Mouse (Mus musculus) kidney, embryonic 14.5 days (tissue): ENCODE results near the gene Wnt4. TPM values are rescaled to one million over a fixed set of nuclear protein-coding genes. Genes with fewer than 3 reads are reported as not detected.
A peak's percentile ranks its signal among the peaks of the same experiment; 100 is the strongest.

Experiments
- ATAC-seq: fragments of 200-750 bp; cut with Nextera tagmentation; 2 replicates; pipeline ENCODE4 v1.8.0; 2017; ENCODE audit warnings: moderate number of reproducible peaks, mild to moderate bottlenecking, moderate TSS enrichment, moderate library complexity; ENCODE audit not compliant: low FRiP score, low TSS enrichment
- H3K27ac ChIP-seq: fragments of 300-500 bp; sonication (generic); 2 replicates; pipeline ENCODE4 v1.5.1; 2014; ENCODE audit warnings: low read depth, mild to moderate bottlenecking, low read length, moderate library complexity, mixed read lengths
- H3K27me3 ChIP-seq: fragments of 300-500 bp; sonication (generic); 2 replicates; pipeline ENCODE4 v1.6.1; 2014; ENCODE audit warnings: mild to moderate bottlenecking, low read length; ENCODE audit not compliant: control insufficient read depth, insufficient read depth
- H3K36me3 ChIP-seq: fragments of 300-500 bp; sonication (generic); 2 replicates; pipeline ENCODE4 v1.6.1; 2014; ENCODE audit warnings: low read length, mixed read lengths; ENCODE audit not compliant: control insufficient read depth, insufficient read depth
- H3K4me1 ChIP-seq: fragments of 300-500 bp; sonication (generic); 2 replicates; pipeline ENCODE4 v1.6.1; 2014; ENCODE audit warnings: low read length, mixed read lengths; ENCODE audit not compliant: control insufficient read depth, insufficient read depth
- H3K4me2 ChIP-seq: fragments of 300-500 bp; sonication (generic); replicated peaks from 2 replicates; pipeline ENCODE4 v1.6.1; 2014; ENCODE audit warnings: low read depth, mild to moderate bottlenecking, low read length
- H3K4me3 ChIP-seq: fragments of 300-500 bp; sonication (generic); 2 replicates; pipeline ENCODE4 v1.5.1; 2014; ENCODE audit warnings: mild to moderate bottlenecking, low read length
- H3K9ac ChIP-seq: fragments of 300-500 bp; sonication (generic); 2 replicates; pipeline ENCODE4 v1.6.1; 2014; ENCODE audit warnings: low read depth, mild to moderate bottlenecking, low read length, moderate library complexity
- H3K9me3 ChIP-seq: fragments of 300-500 bp; sonication (generic); 2 replicates; pipeline ENCODE4 v1.6.1; 2016; ENCODE audit warnings: low read length; ENCODE audit not compliant: control insufficient read depth
- WGBS: fragments of 180-500 bp; shearing (Covaris S2); extraction: QIAGEN DNeasy Blood & Tissue Kit; methylation state at CpG from one replicate; pipeline ENCODE4 v1.1.7; 2014; 5-methylcytosine and 5-hydroxymethylcytosine counted together
- polyA plus RNA-seq: library from polyadenylated mRNA; unstranded; fragments of >200 nt; fragmentation: Nextera tagmentation; extraction: Ambion mirVana; gene quantifications from 2 replicates; pipeline ENCODE4 v1.2.1, GENCODE M21; 2014

Wnt4 gene
- polyA plus RNA-seq, 1 experiment from 2014 or later: 16.0 TPM

DNA sequence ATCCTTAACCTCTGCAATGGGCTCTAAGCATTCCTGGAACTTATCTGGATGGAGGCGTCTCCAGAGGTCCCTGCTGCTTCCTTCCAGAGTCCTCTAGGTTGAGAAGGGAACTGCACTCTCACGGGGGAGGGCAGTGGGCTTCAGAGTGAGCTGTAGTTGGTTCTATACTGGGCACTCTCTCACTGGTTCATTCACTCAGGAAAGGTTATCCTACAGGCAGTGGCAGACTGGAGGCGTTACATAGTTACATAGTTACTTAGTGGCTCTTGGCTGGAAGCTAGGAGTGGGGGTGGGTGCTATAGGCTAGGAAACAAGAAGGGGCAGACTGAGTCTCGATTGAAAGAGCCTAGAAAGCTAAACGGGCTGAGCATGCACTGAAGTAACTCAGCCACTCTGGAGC lies 26.4 kb upstream of the Wnt4 start:
- Histone ChIP-seq H3K27me3 (no peaks in the 10 kb centered on the region), H3K27ac (peak overlapping the region; percentile 42; the same call in 1 of the 2 replicates), H3K9me3 (peaks cover 3% of the 10 kb centered on the region; the same call in 1 of the 2 replicates), H3K9ac (no peak overlapping the region), H3K36me3 (no peaks in the 10 kb centered on the region), H3K4me1 (peaks cover 9% of the 10 kb centered on the region), H3K4me3 (no peak overlapping the region), H3K4me2 (no peak overlapping the region; the same call in 1 of the 2 replicates)
- peak; percentile 59; the same call in 1 of the 2 replicates for ATAC-seq
- 40% methylated on average over 5 of the region's 5 CpGs for WGBS

GRCm38 (mm10) chr4:137253601-137254000 lies 23.7 kb upstream of the Wnt4 start:
- WGBS: 77% methylated on average over 11 of the region's 11 CpGs
- no peaks in the 10 kb centered on the region for H3K36me3 ChIP-seq
- ATAC-seq: no peak
- H3K4me2 ChIP-seq: no peak overlapping the region
- H3K27me3 ChIP-seq: no peaks in the 10 kb centered on the region
- peaks cover 9% of the 10 kb centered on the region for H3K4me1 ChIP-seq
- H3K9ac ChIP-seq: no peak overlapping the region
- H3K4me3 ChIP-seq: no peak overlapping the region
- H3K9me3 ChIP-seq: peaks cover 3% of the 10 kb centered on the region; the same call in 1 of the 2 replicates
- no peak overlapping the region for H3K27ac ChIP-seq

GRCm38 (mm10) chr4:137254206-137254976 lies 22.9 kb upstream of the Wnt4 start:
- H3K4me3 ChIP-seq: no peak overlapping the region
- no peak overlapping the region for H3K4me2 ChIP-seq
- no peak overlapping the region for H3K27ac ChIP-seq
- WGBS: 78% methylated on average over 17 of the region's 17 CpGs
- peaks cover 9% of the 10 kb centered on the region for H3K4me1 ChIP-seq
- no peaks in the 10 kb centered on the region for H3K36me3 ChIP-seq
- no peaks in the 10 kb centered on the region for H3K27me3 ChIP-seq
- H3K9ac ChIP-seq: no peak overlapping the region
- peaks cover 3% of the 10 kb centered on the region; the same call in 1 of the 2 replicates for H3K9me3 ChIP-seq
- no peak for ATAC-seq

DNA sequence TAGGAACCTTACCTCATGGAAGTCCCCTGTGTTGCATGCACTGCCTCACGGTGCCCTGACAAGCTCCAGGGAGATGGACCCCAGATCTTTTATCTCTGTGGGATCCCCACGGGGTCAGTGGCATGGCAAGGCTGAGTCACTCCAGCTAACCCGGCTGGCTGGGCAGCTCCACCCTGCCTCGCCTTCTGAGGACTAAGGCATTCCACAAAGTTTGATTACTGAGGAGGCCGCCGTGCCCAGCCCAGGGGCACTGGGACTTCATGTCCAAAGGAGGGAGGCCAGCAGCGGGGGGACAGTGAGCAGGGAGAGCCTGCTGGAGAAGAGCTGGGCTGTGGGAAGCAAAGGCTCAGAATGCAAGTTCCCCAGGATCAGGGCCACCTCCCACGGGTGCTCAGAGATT lies 21.7 kb upstream of the Wnt4 start:
- H3K4me1 ChIP-seq: peaks cover 7% of the 10 kb centered on the region
- H3K36me3 ChIP-seq: no peaks in the 10 kb centered on the region
- no peak overlapping the region for H3K27ac ChIP-seq
- WGBS: 67% methylated on average over 8 of the region's 8 CpGs
- no peak overlapping the region for H3K4me3 ChIP-seq
- no peak for ATAC-seq
- no peak overlapping the region for H3K4me2 ChIP-seq
- peaks cover 3% of the 10 kb centered on the region; the same call in 1 of the 2 replicates for H3K9me3 ChIP-seq
- H3K9ac ChIP-seq: no peak overlapping the region
- H3K27me3 ChIP-seq: no peaks in the 10 kb centered on the region

GRCm38 (mm10) chr4:137261826-137262225 lies 15.5 kb upstream of the Wnt4 start:
- 86% methylated on average over 6 of the region's 6 CpGs for WGBS
- H3K36me3 ChIP-seq: no peaks in the 10 kb centered on the region
- H3K27me3 ChIP-seq: no peaks in the 10 kb centered on the region

GRCm38 (mm10) chr4:137264066-137264465 lies 13.2 kb upstream of the Wnt4 start:
- peaks cover 7% of the 10 kb centered on the region; the same call in 1 of the 2 replicates for H3K4me1 ChIP-seq
- H3K4me2 ChIP-seq: no peak overlapping the region
- no peaks in the 10 kb centered on the region for H3K36me3 ChIP-seq
- no peaks in the 10 kb centered on the region for H3K9me3 ChIP-seq
- no peak overlapping the region for H3K9ac ChIP-seq
- no peak overlapping the region for H3K4me3 ChIP-seq
- no peaks in the 10 kb centered on the region for H3K27me3 ChIP-seq
- no peak for ATAC-seq
- WGBS: 76% methylated on average over 13 of the region's 13 CpGs
- H3K27ac ChIP-seq: no peak overlapping the region

More at GRCm38 (mm10) chr4:137261826-137262225, 15.5 kb upstream of the Wnt4 start:
- Histone ChIP-seq H3K27ac (no peak overlapping the region), H3K9me3 (no peaks in the 10 kb centered on the region), H3K4me1 (peaks cover 7% of the 10 kb centered on the region; the same call in 1 of the 2 replicates), H3K9ac (no peak overlapping the region), H3K4me2 (no peak overlapping the region), H3K4me3 (no peak overlapping the region)
- no peak for ATAC-seq

- H3K36me3 ChIP-seq: no peaks in the 10 kb centered on the region
- no peaks in the 10 kb centered on the region for H3K27me3 ChIP-seq
- ATAC-seq: no peak
- 79% methylated on average over 5 of the region's 5 CpGs for WGBS
- no peaks in the 10 kb centered on the region for H3K9me3 ChIP-seq
- H3K4me3 ChIP-seq: no peak overlapping the region
- no peak overlapping the region for H3K4me2 ChIP-seq
- H3K27ac ChIP-seq: no peak overlapping the region
- H3K9ac ChIP-seq: no peak overlapping the region
- H3K4me1 ChIP-seq: peaks cover 7% of the 10 kb centered on the region; the same call in 1 of the 2 replicates
Measured at GRCm38 (mm10) chr4:137265116-137265515, 12.2 kb upstream of the Wnt4 start.

DNA sequence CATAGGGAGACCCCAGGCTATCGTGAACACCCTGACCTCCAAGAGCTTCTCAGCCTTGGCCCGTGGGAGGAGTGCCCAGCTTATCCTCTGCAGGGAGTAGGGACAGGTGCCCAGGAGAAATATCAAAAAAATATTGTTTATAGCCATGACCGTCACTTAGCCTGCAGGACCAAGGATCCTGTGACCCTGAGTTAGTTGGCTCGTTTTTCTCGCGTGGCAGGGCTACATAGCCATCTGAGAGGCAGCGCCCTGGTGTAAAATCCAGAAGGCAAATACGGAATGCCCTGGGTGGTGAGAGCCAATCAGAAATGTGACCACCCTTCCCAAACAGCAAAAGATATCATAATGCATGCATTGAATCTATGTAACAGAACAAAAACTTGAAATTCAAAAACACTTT lies 8.7 kb upstream of the Wnt4 start:
- H3K9ac ChIP-seq: no peak overlapping the region
- H3K27ac ChIP-seq: no peak overlapping the region
- H3K4me3 ChIP-seq: no peak overlapping the region
- peaks cover 7% of the 10 kb centered on the region; the same call in 1 of the 2 replicates for H3K4me1 ChIP-seq
- ATAC-seq: no peak
- WGBS: 60% methylated on average over 8 of the region's 8 CpGs
- no peaks in the 10 kb centered on the region for H3K27me3 ChIP-seq
- H3K4me2 ChIP-seq: no peak overlapping the region
- H3K36me3 ChIP-seq: no peaks in the 10 kb centered on the region
- no peaks in the 10 kb centered on the region for H3K9me3 ChIP-seq

GRCm38 (mm10) chr4:137271856-137272255 lies 5.4 kb upstream of the Wnt4 start:
- H3K36me3 ChIP-seq: no peaks in the 10 kb centered on the region
- 83% methylated on average over 8 of the region's 8 CpGs for WGBS
- H3K9ac ChIP-seq: no peak overlapping the region
- H3K9me3 ChIP-seq: no peaks in the 10 kb centered on the region
- no peak for ATAC-seq
- H3K27me3 ChIP-seq: peaks cover 8% of the 10 kb centered on the region
- no peak overlapping the region for H3K4me3 ChIP-seq
- H3K27ac ChIP-seq: no peak overlapping the region
- peaks cover 9% of the 10 kb centered on the region; the same call in 1 of the 2 replicates for H3K4me1 ChIP-seq
- no peak overlapping the region for H3K4me2 ChIP-seq
